Mouse (Mus musculus): ENCODE results near the gene Miga2. TPM values are rescaled to one million over a fixed set of nuclear protein-coding genes. Genes with fewer than 3 reads are reported as not detected.

Gene Miga2
- polyA plus RNA-seq, 1 experiment, result 66.9 TPM

DNA sequence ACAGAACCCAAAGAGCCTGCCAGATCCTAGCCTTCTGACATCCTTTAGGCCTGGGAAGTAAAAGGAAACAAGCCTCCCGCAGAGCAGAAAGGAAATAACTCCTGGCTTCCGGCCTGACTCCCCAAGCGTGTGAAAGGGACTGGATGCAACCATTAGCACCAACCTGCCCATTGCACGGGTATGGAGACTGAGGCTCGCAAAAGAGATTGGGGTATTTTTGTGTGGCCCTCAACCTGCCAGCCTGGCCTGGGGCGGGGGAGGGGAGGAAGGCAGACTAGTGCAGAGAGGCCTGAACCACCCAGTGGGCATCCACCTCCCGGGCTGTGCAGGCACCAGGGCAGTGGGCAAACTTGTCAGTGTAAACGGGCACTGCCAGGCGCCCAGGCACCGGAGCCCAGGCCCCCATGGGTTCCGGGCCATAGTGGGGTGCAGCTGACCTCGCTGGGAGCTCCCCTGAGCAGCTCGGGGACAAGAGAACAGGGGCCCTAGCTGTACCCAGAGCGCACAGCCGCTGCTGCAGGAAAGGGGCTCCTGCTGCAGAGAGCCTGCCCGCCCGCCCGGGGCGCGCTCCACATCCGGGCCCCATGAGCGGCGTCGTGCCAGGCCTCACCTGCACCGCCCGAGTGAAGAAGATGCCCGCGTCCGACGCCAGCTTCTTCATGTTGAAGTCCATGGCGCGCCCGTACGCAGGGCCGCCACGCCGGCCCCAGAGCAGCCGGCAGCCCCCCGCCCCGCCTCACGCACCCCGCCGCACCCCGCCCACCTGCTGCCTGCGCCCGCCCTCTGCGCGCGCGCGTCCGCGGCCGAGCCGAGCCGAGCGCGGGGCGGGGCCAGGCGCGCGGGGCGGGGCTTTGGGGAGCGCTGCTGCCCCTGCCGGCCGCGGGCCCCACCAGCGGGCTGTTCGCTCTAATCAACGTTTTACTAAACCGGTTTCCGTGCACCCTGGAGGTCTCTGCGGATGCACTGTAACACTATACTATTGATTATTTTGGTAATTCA is 5.2 kb upstream of the Miga2 start, which contains the start of gene Sh3glb2:
TSS of gene Sh3glb2 (minus strand) at position 805 of the 999 bp plus-strand sequence.
- DNase-seq (ENCODE audit: low read depth), result no peak

DNA sequence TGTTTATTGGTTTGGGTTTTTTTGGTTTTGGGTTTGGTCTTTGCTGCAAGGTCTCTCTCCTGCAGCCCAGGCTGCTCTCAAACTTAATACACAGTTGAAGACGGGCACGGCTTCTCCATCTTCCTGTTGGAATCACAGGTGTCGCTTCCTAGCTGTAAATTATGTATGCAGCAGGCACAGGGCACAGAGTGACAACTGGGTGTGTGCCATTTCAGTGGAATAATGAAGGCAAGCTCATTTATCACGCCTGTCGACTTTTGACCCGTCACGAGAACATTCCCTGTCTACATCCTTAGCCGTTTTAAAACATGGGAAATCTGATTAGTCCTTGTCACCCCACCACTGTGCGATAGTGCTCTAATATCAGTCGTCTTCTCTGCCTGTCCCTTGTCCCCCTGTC is 3.4 kb upstream of the Miga2 start:
- DNase-seq (ENCODE audit: low read depth), result no peak

DNA sequence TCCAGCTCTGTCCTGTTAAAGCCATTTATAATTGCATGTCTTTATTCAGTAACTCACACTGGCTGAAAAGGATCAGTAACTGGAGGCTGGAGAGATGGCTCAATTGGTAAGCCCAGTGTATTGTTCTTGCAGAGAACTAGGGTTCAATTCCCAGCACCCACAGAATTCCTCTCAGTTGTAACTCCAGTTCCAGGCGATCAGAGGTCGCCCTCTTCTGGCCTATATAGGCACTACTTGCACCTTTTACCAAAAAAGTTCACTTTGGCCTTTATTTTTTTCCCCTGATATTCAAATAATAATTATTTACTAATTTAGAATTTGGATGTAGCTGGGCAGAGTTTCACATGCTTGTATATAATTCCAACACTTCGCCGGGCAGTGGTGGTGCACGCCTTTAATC is 1.2 kb upstream of the Miga2 start:
- DNase-seq (ENCODE audit: low read depth), result no peak

DNA sequence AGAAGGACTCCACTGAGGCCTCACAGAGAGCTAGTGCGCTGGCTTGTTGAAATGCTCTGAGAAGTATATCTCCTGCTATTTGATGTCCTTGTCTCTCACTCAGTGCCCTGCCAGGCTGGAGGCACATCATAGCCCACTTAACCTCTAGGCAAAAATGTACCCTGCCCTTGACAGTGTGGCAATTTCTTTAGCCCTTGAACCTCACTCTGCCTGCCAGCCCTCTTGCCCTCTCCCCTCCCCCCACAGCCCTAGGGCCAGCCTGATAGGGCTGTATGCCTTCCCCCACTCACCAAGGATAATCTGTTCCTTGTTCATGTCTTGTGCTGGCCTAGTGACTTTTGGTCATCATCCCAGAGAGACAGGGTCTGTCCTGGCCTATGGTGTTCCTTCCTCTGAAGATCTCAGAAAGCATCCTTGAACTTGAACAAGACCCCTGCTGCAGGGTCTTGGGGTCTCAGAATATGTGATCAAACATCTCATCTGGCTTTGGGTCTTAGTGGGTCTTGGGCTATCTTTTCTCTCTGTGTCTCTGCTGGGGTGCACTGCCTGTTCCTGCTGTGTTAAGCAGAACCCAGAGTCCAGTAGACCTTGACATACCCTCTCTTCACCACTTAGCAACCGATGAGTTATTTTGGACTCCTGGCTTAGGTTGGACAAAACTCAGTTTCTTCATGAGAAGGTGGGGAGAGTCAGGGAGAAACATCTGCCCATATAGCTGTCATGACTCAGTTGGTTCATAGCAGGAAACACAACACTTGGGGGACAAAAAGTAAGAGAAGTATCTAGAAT is 1.4 kb downstream of the Miga2 start:
- no peak for DNase-seq (ENCODE audit: low read depth)

DNA sequence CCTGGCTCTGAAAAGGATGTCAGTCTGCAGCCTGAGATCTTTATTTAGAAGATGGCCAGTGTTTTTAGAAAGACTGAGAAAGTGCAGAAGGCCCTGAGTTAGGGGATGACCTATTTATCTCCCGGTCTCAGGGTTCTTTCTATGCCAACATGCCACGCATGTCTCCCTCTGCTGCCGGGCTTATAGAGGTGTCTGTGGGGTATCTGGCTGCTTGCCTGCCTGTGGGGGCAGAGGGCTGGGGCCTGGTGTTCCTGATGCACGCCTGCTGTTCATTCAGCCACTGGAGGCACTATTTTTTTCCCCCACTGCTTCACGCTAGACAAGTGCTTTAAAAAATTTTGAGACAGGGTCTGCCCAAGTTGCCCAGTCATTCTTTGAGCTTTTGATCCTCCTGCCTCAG is 2.2 kb downstream of the Miga2 start:
- DNase-seq (ENCODE audit: low read depth), result no peak

DNA sequence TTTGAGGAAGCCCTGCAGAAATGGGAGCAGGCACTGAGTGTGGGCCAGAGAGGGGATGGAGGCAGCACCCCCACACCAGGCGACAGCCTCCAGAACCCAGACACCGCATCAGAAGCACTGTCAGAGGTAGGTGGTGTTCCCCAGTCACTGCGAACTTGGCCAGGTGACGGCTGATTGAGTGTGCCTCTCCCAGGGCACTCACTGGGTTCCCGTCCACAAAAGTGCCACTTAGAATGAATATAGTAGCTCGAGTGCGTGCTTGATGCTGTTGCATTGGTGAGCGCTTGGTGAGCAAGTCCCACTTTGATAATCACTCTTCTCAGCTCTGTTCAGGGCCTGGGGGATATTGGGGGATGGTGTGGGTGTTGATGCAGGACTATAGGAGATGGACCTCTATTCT is 7.5 kb downstream of the Miga2 start:
- DNase-seq (ENCODE audit: low read depth), result no peak

DNA sequence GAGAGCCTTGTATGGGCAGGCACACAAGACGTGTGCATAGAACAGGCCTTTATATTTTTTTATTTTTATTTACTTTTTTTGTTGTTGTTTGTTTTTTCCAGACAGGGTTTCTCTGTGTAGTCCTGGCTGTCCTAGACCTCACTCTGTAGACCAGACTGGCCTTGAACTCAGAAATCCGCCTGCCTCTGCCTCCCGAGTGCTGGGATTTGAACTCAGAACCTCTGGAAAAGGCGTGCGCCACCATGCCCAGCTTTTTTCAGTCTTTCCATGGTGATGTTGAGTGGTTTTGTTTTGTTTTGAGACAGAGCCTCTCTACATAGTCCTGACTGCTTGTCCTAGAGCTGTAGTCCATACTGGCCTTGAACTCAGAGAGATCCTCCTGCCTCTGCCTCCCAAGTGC is 8.7 kb downstream of the Miga2 start:
- DNase-seq (ENCODE audit: low read depth), result no peak

DNA sequence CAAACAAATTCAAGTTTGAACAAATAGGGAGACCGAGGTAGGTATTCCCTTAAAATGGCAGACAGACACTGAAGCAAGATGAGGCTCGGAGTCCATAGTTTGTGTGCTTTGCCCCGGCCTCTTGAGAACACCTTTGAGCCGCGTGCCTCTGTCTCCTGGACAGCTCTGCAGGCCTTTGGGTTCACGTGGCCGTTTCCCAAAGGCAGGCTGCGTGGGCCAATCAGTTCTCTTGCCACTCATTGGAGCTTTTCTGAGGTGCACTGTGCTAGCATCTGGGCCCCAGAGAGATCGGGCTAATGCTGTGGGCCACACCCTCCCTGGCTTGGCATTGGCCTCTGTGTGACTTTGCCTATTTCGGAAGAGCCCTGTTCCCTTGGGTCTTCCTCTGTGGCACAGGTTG is 11.9 kb downstream of the Miga2 start:
- no peak for DNase-seq (ENCODE audit: low read depth)

DNA sequence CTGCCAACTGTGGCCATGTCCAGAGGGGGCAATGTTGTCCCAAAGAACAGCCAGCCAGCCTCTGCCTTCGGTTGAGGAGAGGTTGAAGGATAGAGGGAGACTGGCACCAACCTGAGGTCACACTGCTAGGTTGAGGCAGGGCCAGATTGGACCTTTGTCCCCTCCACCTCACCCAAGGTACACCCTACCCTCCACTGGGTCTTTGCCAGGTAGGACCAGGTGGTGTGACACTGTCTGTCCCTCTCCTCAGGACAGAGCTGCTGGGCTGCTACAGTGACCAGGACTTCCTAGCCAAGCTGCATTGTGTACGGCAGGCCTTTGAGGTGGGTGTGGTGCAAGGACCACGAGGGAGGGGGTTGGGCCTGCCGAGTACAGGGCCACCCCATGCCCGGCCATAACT is 13.7 kb downstream of the Miga2 start:
- no peak for DNase-seq (ENCODE audit: low read depth)

DNA sequence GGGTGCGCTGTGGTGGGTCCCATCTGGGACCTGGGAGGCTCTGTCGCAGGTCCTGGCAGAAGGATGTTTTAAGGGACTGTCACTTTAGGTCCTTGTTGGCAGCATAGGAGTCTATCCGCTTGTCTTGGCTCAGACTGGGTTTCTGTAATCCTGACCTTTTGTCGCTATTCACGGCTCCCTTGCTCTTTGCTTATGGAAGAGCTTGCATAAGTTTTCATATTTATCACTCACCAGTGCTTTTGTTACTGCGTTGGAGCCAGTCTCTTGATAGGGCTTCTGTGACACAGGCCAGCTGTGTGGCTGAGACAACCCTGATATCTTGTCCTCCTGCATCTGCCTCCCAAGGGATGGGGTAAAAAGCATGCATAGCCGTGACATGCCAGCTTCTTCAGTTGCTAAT is 15.3 kb downstream of the Miga2 start:
- no peak for DNase-seq (ENCODE audit: low read depth)

DNA sequence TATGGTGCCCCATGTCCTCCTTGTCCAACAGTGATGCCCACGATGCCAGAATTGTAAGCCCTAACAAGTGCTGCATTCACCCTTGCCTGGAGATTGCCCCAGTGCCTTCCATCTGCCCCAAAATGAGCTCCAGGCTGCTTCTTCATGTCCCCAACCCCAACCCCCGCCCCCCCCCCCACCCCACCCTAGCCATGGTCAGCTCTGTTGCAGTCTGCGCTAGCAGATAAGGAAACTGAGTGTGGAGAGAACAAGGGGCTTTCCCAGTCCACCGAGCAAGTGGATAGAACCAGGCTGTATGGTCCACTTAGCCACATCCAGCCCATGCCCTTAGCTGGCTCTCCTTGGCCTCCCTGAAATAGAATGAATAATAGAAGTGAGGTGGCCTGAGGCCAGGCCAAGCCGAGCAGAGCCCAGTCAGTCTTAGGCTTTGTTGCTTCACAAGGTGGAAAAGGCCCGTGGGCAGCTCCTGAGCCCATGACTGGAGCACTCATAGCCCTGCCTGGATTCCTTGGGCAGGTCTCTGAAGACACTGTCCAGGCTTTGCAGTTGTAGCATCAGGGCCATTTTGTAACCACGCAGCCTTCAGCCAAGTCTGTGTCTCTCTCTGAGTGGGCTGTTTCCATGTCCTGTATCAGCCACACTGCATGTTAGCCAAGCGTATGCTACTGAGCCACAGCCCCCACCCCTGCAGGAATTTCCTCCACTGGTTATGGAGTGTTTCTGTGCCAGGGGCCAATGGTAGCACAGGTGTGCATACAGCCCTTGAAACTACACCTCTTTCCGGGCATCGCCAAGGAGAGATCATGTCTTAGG is 16.7 kb downstream of the Miga2 start:
- no peak for DNase-seq (ENCODE audit: low read depth)

DNA sequence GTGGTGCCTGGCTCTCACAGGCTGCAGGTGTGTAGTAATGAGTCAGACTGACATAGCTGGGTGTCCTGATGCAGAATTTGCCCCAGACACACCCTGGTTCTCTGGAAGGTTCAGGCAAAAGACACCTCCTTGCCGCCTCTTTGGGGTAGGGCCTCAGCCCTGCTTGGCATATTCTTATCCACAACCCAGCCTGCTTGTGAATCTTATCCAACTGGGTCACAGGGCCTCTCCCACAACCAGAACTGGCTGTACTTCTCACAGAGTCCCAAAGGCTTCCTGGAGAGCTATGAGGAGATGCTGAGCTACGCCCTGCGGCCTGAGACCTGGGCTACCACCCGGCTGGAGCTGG is 17.3 kb downstream of the Miga2 start:
- no peak for DNase-seq (ENCODE audit: low read depth)

DNA sequence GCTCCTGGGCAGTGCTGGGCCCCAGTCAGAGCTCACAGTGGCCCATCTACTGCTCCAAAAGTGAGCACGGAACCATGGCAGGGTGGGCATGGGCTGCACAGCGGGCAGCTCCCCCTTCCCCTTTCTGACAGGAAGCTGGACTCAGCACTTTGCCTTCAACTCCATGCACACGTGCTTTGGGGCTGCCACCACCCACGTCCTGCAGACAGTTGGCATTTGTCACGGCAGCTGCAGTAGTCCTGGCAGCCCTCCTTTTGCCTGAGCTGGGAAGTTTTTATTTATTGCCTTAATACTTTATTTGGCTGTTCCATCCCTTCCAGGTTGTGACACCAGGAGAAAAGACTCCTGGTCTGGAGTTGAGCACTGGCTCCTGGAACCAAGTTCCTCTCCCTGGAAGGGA is 20.8 kb downstream of the Miga2 start:
- no peak for DNase-seq (ENCODE audit: low read depth)

DNA sequence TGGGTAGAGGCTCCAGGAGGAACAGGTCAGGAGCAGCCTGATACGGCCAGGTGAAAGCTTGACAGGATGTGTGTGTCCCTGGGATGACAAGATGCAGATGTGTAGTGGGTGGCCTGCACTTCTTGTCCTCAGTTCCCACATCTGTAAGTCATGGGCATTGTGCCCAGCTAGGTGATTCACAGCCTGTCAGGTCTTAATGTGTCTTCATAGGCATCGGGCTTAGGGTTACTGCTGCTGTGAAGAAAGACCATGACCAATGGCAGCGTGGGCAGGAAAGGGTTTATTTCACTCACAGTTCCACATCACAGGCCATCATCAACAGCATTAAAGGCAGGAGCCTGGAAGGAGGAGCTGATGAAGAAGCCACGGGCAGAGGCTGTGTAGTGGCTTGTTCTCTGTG is 21.6 kb downstream of the Miga2 start:
- no peak for DNase-seq (ENCODE audit: low read depth)

DNA sequence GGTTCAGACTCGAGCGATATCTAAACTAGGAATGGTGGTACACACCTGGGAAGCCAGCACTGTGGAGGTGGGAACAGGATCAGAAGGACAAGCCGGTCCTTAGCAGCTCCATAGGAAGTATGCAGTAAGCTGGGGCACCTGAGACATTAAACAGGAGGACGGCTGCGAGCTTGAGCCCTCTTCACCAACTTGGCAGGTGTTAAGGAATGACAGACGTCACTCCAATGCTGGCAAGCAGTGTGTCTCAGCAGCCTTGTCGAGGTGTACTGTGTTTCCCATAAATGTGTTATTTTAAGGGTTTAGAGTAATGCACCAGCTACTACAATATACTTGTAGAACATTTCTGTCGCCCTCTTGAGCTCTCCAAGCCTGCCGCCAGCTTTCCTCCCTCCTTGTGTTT is 22.9 kb downstream of the Miga2 start:
- no peak for DNase-seq (ENCODE audit: low read depth)

DNA sequence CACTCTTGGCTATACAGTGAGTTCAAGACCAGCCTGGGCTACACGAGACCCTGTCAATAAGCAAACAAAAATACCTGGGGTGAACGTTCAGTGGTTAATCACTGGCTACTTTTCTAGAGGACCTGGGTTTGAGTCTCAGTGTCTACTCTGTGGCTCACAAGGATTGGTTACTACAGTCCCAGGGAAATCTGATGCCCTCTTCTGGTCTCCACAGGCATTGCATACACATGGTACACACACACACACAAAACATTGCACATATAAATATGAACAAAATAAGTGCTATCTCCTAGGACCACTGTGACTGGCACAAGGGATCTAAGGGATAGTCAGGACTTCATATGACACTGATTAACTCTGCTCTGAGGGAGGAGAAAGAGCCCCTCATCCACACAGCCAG is 25.0 kb downstream of the Miga2 start:
- no peak for DNase-seq (ENCODE audit: low read depth)

DNA sequence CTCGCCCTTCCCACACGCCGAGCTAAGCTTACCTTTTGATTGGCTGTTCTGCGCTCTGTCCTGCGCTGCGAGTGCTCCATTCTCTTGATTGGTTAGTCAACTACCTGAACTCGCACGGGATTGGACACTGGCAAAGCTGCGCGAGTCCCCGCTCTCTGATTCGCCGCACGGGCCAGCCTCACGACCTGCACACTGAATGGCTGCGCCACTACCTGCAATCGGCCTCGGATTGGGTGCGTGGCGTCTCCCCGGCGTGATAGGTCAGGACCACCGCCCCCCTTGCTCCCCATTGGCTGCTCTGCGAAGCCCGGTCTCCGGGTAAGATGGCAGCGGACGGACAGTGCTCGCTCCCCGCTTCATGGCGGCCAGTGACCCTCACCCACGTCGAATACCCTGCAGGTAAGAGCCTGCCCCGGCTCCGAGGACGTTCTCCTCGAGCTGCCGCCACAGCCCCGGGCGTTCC is 28.1 kb downstream of the Miga2 start, which contains the start of gene Dolpp1:
TSS of gene Dolpp1 (plus strand) at position 141 of the 463 bp plus-strand sequence.
- DNase-seq (ENCODE audit: low read depth), result no peak

DNA sequence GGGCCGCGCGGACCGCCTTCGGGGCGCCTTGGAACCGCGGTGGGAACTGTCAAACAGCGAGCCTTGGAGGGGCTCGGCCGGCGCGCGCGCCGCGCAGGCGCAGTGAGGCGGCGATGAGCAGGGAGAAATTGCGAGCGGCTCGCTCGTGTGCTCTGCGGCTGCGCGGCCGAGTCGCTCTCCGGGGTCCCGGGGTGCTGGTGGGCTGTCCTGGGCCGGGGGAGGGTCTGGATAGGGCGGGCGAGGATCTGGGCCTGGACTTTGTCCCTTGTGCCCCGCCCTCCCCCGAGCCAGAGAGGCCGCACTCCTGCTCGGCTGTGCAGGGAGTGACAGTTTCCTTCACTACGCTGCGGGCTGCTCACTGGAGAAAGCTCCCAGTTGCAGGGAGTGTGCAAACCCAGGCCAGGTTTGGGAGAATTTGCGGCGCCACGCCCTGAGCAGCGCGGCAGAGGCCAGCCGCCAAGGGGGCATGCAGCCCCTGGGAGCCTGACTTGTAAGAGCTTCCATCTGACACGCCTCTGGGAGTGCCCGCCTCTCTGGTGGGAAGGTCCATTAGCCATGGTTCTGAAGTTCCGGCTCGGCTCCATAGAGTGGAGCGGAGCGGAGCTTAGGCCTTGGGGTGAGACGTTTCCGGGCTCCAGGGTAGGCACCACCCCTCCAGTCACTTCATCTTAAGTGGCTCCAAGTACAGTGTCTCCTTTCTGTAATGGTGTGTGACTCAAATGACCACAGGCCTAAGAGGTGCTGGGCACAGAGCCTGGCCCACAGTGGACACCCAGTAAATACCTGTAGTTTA is 28.7 kb downstream of the Miga2 start:
- no peak for DNase-seq (ENCODE audit: low read depth)

DNA sequence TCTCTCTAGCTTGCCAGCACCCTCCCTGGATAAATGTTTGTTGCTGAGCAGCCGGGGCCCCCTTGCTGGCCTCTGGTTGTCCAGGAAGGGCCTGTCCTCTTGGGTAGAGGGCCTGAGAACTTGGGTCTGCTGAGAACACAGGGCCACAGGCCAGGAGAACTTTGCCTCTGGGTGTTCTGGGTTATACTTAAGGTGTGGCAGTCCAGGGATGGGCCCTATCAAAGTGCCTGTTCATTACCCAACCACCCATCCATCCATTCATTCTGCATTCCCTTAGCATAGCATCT is 29.3 kb downstream of the Miga2 start:
- no peak for DNase-seq (ENCODE audit: low read depth)

DNA sequence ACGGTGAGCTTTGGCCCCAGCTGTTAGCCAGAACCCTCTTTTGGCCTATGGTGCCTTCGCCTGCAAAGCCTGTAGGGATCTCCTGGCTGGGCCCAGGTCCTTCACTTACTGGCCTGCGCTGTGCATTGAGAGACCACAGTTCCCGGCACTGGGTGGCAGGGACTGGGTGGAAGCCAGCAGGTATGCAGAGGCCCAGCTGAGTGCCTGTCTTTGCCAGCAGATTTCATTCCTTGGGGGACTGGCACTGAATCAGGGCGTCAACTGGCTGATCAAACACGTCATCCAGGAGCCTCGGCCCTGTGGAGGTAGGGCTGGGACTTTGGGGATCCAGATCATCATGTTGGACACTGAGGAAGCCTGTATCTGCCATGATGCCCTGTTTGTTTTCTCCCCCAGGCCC is 31.7 kb downstream of the Miga2 start:
- DNase-seq (ENCODE audit: low read depth), result no peak

DNA sequence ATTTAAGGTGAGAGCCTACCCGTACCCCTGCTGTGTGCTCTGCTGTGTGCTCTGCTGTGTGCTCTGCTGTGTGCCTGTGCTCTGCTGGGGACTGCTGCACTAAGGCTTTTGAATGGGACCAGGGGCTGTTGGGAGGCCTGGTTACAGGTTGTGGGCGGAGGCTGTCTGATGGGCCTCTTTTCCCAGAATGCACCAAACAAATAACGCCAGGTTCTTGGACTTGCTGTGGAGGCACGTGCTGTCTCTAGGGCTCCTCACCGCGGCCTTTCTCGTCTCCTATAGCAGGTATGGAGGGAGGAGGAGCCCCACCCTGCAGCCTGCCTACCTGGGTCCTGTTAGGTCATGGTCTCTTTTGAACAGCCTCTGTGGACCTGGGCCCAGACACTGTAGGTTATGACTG is 32.2 kb downstream of the Miga2 start:
- DNase-seq (ENCODE audit: low read depth), result no peak

All from gonadal fat pad, adult 2 months (tissue).